Mouse (Mus musculus): ENCODE data around the gene St6galnac3. TPM values are rescaled to one million over a fixed set of nuclear protein-coding genes. Genes with fewer than 3 reads are reported as not detected.
A peak's percentile ranks its signal among the peaks of the same experiment; 100 is the strongest.
"Not testable (repeated sequence)": the region's sequence is repeated elsewhere in the genome, so short reads cannot be mapped to it uniquely, and the experiment has no call there.

St6galnac3 gene
- polyA plus RNA-seq (2017; shearing (Covaris generic)): 10 to 100 TPM; 44.8 to 46.3 TPM

DNA sequence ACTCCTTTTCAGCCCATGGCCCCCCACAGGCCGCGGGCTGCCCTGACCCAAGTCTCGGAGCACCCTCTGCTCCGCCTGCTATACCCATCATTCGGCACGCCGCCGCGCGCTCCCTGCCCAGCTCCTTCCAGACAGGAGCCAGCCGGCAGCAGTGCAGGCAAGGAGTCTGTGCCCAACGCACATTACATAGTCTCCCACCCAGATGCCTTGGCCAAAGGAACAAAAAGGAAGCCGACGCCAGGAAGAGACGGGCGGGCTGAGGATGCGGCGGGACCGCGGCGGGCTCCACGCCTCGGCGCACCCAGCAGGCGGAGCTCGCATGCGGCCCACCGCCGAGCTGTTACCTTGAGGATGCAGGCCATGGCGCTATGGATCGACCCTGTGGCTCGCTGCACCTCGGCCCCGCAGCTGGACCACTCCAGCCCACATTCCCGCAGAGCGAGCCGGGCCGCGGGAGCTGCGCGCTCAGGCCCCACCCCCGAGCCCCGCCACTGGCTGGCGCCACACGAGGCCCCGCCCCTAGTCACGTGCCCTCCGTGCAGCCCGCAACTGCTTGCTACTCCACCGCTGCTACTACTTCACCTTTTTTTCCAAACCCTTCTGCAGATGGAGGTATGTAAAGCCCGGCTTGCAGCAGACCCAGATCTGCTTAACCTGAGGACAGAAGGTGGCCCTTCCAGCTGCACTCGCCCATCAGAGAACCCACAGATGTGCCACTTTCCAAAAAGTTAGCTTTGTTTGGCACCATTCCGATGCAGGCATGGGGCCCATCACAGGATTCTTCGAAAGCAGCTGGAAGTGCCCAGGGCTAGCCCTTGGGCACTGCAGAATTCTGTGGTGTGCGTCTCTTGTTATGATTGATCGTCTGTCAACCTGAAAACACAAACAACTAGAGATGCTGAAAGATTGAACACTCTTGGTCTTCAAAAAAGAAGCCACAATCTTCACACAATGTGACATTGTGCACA is at the start of gene St6galnac3:
TSS of gene St6galnac3 (minus strand) at position 474 of the 968 bp plus-strand sequence.
- peak; percentile 84 for ATAC-seq

DNA sequence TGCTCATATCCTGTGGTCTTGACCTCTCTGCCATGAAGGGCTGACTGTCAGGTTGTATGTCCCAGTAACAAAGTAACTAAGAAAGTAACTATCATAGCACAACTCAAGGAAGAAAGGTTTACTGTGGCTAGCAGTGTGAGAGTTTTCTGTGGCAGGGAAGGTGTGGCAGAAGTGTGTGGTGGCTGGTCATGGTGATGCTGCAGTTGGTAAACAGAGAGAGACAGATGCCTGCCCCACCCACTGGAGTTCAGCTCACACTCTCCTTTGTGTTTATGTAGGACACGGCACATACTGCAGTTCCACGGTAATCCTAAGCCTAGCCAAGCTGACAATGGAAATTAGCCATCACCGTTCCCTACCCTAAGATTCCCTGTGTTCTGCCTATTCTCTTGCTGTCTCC is 49.6 kb upstream of the St6galnac3 start:
- no peak for ATAC-seq

DNA sequence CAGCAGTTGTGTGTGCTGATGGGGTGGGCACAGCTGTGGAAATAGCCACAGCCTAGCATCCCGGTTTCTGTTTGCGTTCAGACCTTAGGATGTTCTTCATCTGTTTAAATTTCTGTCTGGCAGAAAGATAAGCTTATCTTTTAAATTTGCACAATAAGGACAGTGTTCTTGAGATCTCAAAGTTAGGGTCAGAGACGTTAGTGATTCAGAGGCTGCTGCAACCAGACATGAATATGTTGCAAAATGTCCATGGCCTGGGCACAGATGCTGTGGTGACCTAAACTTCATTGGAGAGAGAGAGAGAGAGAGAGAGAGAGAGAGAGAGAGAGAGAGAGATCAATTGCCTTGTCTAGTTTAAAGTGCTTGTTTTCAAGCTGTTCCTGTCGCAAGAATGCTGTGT is 46.5 kb upstream of the St6galnac3 start:
- no peak for ATAC-seq

DNA sequence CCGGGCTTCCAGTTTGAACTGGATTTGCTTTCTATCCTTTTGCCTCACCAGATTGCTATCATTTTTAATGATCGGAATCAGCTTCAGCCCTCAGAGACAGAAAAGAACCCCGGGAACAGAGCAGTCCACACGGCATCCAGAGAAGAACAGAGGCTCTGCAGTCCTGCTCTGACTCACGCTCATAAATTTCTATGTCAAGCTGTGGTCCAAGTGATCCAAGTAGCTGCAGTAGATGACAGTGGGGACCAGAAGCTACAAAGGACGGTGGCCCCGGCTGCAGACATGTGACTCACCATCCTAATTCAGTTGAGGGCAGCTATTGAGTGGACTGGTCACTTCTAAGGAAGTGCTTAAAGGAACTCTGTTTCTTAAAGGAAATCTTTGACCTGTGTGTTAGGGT is 45.6 kb upstream of the St6galnac3 start:
- ATAC-seq: no peak

DNA sequence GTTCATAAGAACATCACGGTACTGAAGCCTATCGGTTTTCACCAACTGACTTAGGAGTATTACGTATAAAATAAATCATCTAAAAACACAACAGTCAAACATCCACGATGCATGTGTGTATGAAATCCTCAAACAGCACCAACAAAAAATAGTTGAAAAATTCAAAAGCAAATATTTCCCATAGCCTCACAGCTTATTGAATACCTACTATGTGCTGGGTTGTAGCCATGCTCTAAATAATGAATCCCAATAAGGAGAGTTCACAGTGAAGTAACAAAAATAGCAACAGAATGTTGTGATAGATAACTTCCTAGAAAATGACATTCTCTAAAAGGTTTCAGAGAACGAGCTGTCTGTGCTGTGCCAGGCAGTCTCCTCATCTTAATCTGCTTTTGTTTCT is 44.2 kb upstream of the St6galnac3 start:
- no peak for ATAC-seq

DNA sequence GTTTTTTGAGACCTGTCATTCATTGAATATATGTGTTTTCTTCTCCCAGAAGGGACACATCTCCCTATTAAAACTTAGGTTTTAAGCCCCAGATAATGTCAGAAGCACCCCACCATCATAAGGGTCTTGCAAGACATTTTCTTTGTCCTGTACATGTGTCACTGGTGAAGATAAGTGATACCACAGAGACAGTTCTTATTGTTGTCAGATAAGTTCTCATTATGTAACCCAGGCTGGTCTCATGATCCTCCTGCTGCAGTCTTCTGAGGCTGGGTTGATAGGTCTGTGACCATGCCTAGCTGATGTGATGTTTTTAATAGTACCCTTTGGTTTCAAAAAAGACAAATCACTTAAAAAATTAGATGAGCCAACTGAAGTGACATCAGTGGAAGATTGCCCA is 40.2 kb upstream of the St6galnac3 start:
- ATAC-seq: peak; percentile 14

DNA sequence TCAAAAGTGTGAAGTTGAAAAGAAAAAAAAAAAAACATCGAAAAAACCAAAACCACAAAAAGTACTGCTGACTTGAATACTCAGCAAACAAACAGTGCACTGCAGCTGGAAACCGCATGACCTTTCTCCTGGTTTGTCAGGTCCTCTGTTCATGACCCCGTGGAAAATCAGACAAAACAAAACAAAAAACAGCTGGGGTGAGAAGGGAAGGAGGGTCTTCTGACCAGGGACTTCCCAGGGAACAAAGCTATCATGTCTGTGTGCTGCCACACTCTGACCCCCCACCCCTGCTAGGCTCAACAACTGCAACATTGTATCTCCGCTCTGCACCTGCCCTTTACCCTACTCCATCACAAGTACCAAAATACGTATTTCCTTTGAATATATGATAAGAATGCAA is 39.8 kb upstream of the St6galnac3 start:
- peak; percentile 59 for ATAC-seq

DNA sequence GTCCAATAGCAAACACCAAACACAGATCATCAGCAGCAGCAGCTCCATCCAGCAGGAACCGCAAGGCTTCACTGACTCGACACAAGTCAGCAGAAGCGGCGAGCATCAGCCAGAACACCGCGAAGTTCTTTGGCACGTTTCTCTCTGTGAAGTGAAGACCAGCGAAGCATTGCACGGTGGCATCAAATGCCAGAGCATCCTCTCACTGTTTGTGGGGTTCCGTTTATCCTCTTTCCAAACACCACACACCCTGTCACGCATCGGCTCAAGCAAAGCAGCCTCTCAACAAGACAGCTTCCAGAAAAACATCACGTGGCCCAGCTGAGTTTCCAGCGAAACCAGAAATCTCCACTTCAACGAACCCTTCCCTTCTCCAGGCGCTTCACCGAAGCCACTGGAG is 36.2 kb upstream of the St6galnac3 start:
- no peak for ATAC-seq

DNA sequence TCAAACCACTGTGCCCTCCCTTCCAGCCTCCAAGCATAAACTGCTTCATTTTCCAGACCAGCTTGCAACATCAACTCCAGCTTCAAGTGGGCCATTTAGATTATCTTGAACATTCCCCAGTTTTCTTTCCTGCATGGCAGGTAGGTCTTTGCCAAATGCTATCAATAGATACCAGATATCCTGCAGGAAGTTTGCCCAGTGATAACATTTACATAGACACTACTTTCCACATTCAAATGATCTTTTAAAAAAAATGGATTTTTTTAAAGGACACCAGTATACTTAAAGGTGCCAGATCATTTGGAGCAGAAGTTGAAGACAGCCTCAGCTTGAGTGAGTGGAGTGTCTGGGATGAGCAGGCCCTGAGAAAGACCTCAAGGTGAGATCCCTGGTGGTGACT is 34.3 kb upstream of the St6galnac3 start:
- no peak for ATAC-seq

DNA sequence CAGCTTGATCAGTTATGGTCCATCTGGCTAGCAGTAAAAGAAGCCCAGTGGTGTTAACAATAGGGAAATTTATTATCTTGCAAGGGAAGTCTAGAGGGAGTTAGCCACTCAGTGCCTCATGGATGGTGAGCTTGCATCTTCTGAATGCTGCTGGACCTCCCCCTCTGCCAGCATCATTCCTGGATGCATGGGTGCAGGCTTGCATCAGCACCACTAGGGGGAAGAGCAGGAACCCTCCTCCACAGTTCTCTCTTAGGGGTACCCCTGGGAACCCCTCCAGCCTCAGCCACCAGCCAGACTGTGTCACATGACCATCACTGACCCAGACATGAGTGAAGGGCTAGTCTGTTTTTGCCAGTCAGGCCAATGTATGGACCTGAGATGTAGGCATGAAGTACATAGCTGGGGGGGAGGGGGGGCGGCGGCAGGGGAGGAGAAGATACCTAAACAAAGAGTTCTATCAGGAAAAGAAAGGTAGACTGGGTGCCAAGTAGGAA is 31.6 kb upstream of the St6galnac3 start:
- no peak for ATAC-seq

DNA sequence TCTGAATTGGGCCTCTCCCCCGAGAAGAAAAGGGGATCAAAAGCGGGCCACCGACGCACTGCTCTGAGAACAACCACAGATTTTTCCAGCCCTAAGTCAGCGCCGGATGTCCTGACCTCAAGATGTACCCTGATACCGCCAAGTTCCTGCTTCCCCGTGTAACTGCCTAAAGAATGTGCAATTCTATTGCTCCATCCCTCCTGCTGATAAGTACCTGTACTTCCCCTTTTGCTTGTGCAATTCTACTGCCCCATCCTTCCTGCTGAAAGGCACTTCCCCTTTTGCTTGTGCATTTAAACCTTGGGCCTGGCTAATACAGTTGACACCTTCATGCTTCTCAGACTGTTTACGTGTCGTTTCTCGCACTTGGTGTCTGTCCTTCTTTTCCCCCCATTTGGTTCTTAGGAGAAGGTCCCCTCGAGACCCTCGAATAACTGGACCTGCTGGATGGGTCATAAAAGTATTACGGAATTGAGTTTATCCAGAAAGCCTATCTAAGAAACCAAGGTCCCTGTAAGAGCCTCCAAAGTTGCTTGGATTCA is 30.9 kb upstream of the St6galnac3 start:
- not testable (repeated sequence) for ATAC-seq

DNA sequence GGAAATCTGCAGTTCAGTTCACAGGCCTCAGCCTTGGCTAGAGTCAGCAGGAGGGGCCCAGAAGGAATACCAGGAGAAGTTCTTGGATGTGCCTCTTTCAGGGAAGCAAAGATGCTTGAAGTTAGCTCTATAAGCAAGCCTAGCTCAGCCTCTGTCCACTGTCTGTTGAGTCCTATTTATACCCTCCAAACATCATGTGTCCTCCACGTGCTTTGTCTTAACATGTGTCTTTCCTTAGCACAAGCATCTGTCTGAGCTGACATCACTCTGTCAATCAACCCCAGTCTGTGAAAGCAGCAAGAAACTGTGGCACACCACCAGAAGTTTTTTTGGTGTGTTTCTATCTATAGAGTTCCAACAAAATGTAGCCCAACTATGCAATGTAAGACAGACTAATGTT is 26.5 kb upstream of the St6galnac3 start:
- no peak for ATAC-seq

DNA sequence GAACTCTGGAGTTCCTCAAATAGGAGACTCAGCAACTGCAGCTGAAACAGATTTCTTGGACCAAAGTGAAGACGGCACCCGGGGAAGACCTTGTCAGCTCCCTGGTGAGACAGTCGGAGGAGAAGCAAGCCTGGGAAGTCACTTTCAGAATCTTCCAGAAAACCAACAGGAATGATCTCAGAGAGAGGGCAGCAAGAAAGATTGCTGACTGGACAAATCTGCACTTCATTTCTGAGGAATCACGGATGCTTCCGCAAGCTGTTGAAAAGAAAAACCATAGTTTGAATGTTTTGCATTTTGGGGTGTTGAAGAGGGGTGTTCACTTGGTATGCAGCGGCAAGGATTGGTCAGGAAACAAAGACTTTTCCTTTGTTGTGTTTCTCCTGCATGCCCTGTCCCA is 24.4 kb upstream of the St6galnac3 start:
- no peak for ATAC-seq

DNA sequence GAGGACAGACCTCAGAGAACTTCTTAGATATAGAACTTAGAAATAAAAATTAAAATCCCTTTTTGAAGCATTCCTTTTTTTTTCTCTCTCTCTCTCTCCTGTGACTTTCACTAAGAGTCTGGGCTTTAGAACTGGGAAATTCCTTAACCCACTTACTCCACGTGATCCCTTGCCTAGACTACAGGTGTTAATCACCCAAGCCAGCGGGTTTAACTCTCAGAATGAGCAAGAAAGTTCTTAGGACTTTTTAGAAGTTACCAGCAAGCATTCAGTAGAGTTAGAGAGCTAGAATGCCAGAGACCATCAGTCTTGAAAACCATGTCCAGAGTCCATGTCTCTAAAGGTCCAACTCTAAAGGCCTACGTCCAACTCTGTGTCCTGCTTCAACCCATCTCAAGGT is 23.3 kb upstream of the St6galnac3 start:
- ATAC-seq: no peak

DNA sequence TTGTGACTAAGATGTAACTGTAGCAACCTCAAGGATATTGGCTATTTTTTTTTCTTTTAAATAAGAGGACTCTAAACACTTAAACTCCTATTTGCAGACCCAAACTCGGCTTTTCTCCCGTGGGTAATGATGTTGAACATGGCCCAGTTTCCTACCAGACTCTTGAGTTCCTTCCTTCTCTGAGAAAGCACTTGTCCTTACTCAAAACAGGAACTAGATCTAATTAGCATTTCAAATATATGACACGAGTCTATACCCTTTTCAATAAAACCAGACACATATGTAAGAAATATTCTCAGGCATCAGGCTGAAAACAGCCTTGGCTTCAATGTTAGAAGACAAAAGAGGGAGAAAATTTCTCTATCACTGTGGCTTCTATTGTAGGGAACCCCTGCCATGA is 20.1 kb upstream of the St6galnac3 start:
- no peak for ATAC-seq

DNA sequence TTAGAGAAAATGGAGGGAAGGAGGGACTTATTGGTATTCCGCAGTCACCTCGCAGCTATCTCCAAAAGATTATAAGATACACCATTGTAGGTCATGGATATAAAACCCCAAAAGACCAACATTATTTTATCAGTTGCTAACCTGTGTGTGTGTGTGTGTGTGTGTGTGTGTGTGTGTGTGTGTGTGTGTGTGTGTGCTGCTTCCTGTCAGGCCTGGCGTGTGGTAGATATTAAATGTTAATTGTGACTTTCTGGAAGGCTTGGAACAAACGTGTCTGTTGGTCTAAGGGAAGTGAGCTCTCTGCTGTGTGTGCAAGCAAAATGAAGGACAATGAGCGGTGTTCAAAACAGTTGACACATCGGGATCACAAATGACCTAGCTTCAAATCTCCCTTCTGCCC is 19.5 kb upstream of the St6galnac3 start:
- ATAC-seq: peak; percentile 53

DNA sequence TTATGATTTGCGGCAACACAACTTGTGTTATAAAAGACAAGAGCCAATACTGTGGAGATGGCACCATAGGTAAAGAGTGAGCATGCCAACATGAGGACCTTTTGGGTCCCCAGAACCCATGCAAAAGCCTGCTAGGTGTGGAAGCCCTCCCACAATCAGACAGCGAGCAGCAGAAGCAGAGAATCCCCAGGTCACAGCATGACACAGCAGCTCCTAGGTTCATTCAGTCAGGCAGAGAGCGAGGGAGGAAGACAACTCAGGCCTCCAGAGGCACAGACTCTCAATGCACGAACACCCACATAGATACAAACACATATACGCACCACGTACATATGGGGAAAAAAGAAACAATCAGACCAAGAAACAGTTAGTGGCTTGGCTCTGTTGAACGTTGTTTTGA is 16.8 kb upstream of the St6galnac3 start:
- no peak for ATAC-seq

DNA sequence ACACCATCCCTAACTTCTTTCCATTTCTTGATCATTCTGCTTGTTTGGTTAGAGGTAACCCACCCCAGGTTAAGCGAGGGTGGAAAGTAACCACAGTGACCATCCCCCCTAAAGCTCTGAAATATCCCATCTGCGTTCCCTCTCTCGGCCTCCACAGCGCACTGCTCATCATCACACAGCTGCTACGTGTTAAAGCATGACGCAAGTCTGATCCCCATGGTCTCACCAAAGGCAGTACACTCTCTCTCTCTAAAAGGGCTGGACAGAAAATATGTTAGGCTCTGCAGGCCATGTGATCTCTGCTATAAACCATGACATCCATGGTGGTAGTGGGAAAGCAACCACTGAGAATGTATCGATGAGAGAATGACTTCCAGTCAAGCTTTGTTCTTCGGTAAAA is 14.4 kb upstream of the St6galnac3 start:
- no peak for ATAC-seq

DNA sequence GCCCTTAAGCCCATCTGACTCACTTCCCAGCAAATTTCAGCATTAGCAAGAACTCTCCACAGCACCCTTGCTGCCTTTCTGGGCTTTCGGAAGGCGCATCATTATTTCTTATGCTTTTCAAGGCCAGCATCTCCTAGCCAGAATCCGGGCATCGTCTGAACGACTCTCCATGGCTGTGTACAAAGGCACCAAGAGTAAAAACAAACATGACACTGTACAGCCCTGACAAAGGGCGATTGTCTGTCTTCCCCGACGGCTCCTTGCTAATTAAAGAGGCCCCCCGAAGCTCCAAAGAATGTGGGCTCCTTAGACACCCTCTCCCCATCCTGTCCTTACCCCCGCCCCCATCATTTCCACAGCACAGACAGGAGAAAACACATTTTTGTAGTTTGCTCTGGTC is 13.4 kb upstream of the St6galnac3 start:
- ATAC-seq: no peak

DNA sequence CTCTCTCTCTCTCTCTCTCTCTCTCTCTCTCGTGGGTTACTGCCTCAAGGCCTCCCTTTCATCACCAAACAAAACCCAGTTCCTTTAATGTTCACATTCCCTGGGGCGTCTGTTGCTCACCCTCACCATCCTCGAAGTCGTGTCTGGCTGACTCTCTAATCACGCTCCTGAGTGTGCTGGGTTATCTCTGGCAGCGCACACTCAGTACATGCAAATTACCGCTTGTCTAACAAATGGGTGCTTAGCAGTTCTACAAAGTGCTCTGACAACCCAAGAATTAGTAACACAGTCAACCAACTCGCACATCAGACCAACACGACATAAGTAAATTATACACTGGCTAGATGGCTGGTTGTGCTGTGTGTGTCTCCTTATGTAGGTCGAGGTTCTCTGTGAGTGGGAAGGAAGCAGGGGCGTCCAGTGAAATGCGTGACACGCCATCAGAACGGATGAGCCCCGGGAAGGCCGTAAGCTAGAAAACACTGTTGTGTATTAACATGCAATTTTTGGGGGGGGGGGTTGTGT is 11.8 kb upstream of the St6galnac3 start:
- ATAC-seq: no peak

DNA sequence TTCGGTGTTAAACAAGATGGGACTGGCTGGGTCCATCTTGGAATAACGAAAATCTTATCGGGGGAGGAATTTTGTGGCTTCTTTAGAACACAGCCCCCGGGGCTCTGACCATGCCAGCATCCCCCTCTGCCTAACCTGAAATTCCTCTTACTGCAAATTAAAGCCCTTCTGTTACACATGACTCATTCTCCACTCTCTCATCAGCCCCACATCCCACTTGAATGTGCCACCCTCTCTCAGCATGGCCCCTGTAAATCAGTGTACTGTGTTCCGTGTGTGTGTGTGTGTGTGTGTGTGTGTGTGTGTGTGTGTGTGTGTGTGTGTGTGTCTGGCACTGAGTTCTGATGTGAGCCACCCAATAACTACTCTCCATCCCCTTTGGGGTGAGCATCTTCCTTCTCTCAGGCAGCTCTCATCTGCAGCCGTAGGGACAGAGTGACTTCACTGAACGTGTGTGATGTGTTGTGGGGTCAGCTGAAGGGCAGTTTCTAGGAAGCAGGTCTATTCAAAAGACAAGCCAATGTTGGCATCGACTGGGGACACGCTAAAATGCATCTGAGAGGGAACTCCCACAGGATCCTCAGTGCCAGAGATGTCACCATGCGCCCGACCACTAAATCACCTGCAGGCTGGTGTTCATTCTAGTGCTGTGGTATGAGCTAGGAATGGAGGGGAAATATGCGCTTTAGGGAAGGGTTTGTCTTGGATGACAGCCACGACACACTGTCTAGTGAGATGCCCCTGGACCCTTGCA is 11.0 kb upstream of the St6galnac3 start:
- ATAC-seq: no peak

DNA sequence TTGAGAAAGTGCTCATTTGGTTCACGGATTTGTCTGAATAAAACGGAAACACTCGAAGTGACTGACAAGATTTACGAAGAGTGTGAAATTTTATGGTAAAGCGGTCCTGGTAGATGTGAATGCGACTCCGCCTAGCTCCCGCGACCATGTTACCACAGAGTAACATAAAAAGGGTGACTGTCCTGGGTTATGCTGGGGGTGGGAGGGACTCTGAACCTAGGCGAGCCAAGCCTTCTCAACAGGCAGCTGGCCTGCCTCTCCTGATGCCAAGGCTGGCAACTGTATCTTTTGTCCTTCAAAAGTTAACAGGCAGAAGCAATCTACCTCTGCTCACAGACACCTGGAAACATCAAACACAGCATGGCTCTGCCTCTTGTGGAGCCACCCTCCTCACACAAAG is 9.8 kb upstream of the St6galnac3 start:
- no peak for ATAC-seq
